Comparison of ENCODE assay signal across 7 mouse cellular contexts in genomic region chr3:65585823-65586482, GRCm38 (mm10). TPM values are rescaled to one million over a fixed set of nuclear protein-coding genes. Genes with fewer than 3 reads are reported as not detected.
DNase-seq lines count a peak whose midpoint lies in the region; ATAC-seq and TF ChIP-seq lines count a peak whose summit lies in the region.

No protein-coding gene starts in this region.

- H3K9me3 ChIP-seq in lung, embryonic 15.5 days, result no peaks in the 10 kb centered on the region
- H3K9me3 ChIP-seq in forebrain, embryonic 12.5 days, result no peaks in the 10 kb centered on the region
- H3K9me3 ChIP-seq in limb, embryonic 12.5 days, result no peaks in the 10 kb centered on the region

- TF ChIP-seq POLR2A in small intestine, adult 2 months (IDR thresholded peaks at IDR 0.05; ENCODE audit: low read depth, low read length), result no peak

- H3K36me3 ChIP-seq in lung, embryonic 15.5 days, result no peaks in the 10 kb centered on the region
- H3K36me3 ChIP-seq in forebrain, embryonic 12.5 days (replicated peaks), result no peaks in the 10 kb centered on the region
- H3K36me3 ChIP-seq in limb, embryonic 12.5 days, result no peaks in the 10 kb centered on the region
- H3K36me3 ChIP-seq in small intestine, adult 2 months (ENCODE audit: control insufficient read depth, insufficient read depth, low read length), result no peaks in the 10 kb centered on the region

- DNase-seq in lung, postnatal 10 days, result no peak
- no peak for DNase-seq in left cerebral cortex, adult 9 months (ENCODE audit: low spot score in 2 of 2)
- DNase-seq in spleen, adult 18-20 months, result no peak

- H3K27ac ChIP-seq in lung, embryonic 15.5 days, result peak overlapping the region; percentile 68
- H3K27ac ChIP-seq in forebrain, embryonic 12.5 days, result no peak overlapping the region
- no peak overlapping the region for H3K27ac ChIP-seq in limb, embryonic 12.5 days
- no peak overlapping the region for H3K27ac ChIP-seq in small intestine, adult 2 months (ENCODE audit: insufficient read depth, low read depth, low read length)

- peak; percentile 67; the same call in 1 of the 2 replicates for ATAC-seq in lung, embryonic 15.5 days (ENCODE audit: borderline replicate concordance, extremely low read depth, low FRiP score, low TSS enrichment)
- peak; percentile 15; the same call in 1 of the 2 replicates for ATAC-seq in forebrain, embryonic 12.5 days (ENCODE audit: low FRiP score)
- 0 out of 2 replicates have a peak, but pooled peaks have one; percentile 44 for ATAC-seq in limb, embryonic 12.5 days (ENCODE audit: insufficient number of reproducible peaks, insufficient read depth, low FRiP score, low TSS enrichment, low read depth)

- H3K27me3 ChIP-seq in lung, embryonic 15.5 days, result no peaks in the 10 kb centered on the region
- H3K27me3 ChIP-seq in forebrain, embryonic 12.5 days, result peaks cover 17% of the 10 kb centered on the region
- no peaks in the 10 kb centered on the region; the same call in 1 of the 2 replicates for H3K27me3 ChIP-seq in limb, embryonic 12.5 days
- no peaks in the 10 kb centered on the region for H3K27me3 ChIP-seq in small intestine, adult 2 months (ENCODE audit: control insufficient read depth, insufficient read depth, low read length)

- no peak for TF ChIP-seq CTCF in small intestine, adult 2 months (IDR thresholded peaks at IDR 0.05; ENCODE audit: extremely low read depth, insufficient read length, insufficient replicate concordance, low read depth, low read length)

- H3K9ac ChIP-seq in lung, embryonic 15.5 days, result no peak overlapping the region
- no peak overlapping the region for H3K9ac ChIP-seq in forebrain, embryonic 12.5 days
- H3K9ac ChIP-seq in limb, embryonic 12.5 days (replicated peaks), result peak overlapping the region; percentile 40

- peaks cover 15% of the 10 kb centered on the region for H3K4me1 ChIP-seq in lung, embryonic 15.5 days
- peaks cover 18% of the 10 kb centered on the region for H3K4me1 ChIP-seq in forebrain, embryonic 12.5 days
- H3K4me1 ChIP-seq in limb, embryonic 12.5 days (replicated peaks), result peaks cover 31% of the 10 kb centered on the region
- peaks cover 10% of the 10 kb centered on the region for H3K4me1 ChIP-seq in small intestine, adult 2 months (ENCODE audit: control insufficient read depth, insufficient read depth, insufficient read length, low read length)

- 24% methylated on average over 16 of the region's 16 CpGs for WGBS in lung, embryonic 15.5 days
- WGBS in forebrain, embryonic 12.5 days, result 28% methylated on average over 16 of the region's 16 CpGs
- WGBS in limb, embryonic 12.5 days, result 30% methylated on average over 16 of the region's 16 CpGs
- 49% methylated on average over 16 of the region's 16 CpGs for WGBS in small intestine, adult 2 months

- peak overlapping the region; percentile 22 for H3K4me3 ChIP-seq in lung, embryonic 15.5 days
- peak overlapping the region; percentile 28 for H3K4me3 ChIP-seq in forebrain, embryonic 12.5 days (replicated peaks)
- H3K4me3 ChIP-seq in limb, embryonic 12.5 days (replicated peaks), result peak overlapping the region; percentile 27
- peak overlapping the region; percentile 50 for H3K4me3 ChIP-seq in small intestine, adult 2 months (ENCODE audit: low read depth, low read length)

- H3K4me2 ChIP-seq in lung, embryonic 15.5 days, result peak overlapping the region; percentile 56
- H3K4me2 ChIP-seq in forebrain, embryonic 12.5 days, result peak overlapping the region; percentile 56
- peak overlapping the region; percentile 54 for H3K4me2 ChIP-seq in limb, embryonic 12.5 days

RNA-seq across cellular contexts. Expression of gene Tiparp, which starts 57.7 kb away (rescaled TPM):
- polyA plus RNA-seq in lung, embryonic 15.5 days (2015; fragmentation: Nextera tagmentation; extraction: Ambion mirVana), result 40.1 and 43.1 TPM in 2 replicates
- polyA plus RNA-seq in forebrain, embryonic 12.5 days (2016; fragmentation: Nextera tagmentation; extraction: Ambion mirVana), result 29.4 and 30.6 TPM in 2 replicates
- polyA plus RNA-seq in limb, embryonic 12.5 days (2016; fragmentation: Nextera tagmentation; extraction: Ambion mirVana), result 26.8 and 35.6 TPM in 2 replicates
- 1.3 and 4.2 TPM in 2 replicates for polyA plus RNA-seq in small intestine, adult 2 months (2012; rRNA removed)

Comparison
In these comparisons a context has a peak if more than half of its experiments do, and no peak if none do; other contexts are left out.
1. ATAC-seq: peak in every context shown above with its lines; median percentile 67 in lung, embryonic 15.5 days; 44 in limb, embryonic 12.5 days; 15 in forebrain, embryonic 12.5 days.